Mouse (Mus musculus) hindbrain, embryonic 14.5 days (tissue): ENCODE results near the gene Nfib. TPM values are rescaled to one million over a fixed set of nuclear protein-coding genes. Genes with fewer than 3 reads are reported as not detected.
"Not testable (repeated sequence)": the region's sequence is repeated elsewhere in the genome, so short reads cannot be mapped to it uniquely, and the experiment has no call there.

Experiments
- ATAC-seq: fragments of 200-750 bp; cut with Nextera tagmentation; 2 replicates; pipeline ENCODE4 v1.8.0; 2017; ENCODE audit warnings: moderate number of reproducible peaks, mild to moderate bottlenecking, moderate TSS enrichment, moderate library complexity; ENCODE audit not compliant: low FRiP score
- DNase-seq: peaks from one replicate; pipeline ENCODE4 v3.0.0-alpha.2; 2015; ENCODE audit warnings: low spot score
- H3K27ac ChIP-seq: fragments of 300-500 bp; sonication (generic); 2 replicates; pipeline ENCODE4 v1.5.1; 2014; ENCODE audit warnings: mild to moderate bottlenecking, moderate library complexity
- H3K27me3 ChIP-seq: fragments of 300-500 bp; sonication (generic); 2 replicates; pipeline ENCODE4 v1.6.1; 2014; ENCODE audit warnings: mild to moderate bottlenecking, low read length, mixed read lengths; ENCODE audit not compliant: control insufficient read depth, insufficient read depth
- H3K36me3 ChIP-seq: fragments of 300-500 bp; sonication (generic); replicated peaks from 2 replicates; pipeline ENCODE4 v1.6.1; 2014; ENCODE audit not compliant: control insufficient read depth, insufficient read depth
- H3K4me1 ChIP-seq: fragments of 300-500 bp; sonication (generic); replicated peaks from 2 replicates; pipeline ENCODE4 v1.6.1; 2014; ENCODE audit warnings: antibody characterized with exemption, low read length, mixed read lengths; ENCODE audit not compliant: control insufficient read depth, insufficient read depth
- H3K4me2 ChIP-seq: fragments of 300-500 bp; sonication (generic); replicated peaks from 2 replicates; pipeline ENCODE4 v1.6.1; 2014; ENCODE audit warnings: mild to moderate bottlenecking, moderate library complexity
- H3K4me3 ChIP-seq: fragments of 300-500 bp; sonication (generic); replicated peaks from 2 replicates; pipeline ENCODE4 v1.5.1; 2014; ENCODE audit warnings: mild to moderate bottlenecking, low read length
- H3K9ac ChIP-seq: fragments of 300-500 bp; sonication (generic); 2 replicates; pipeline ENCODE4 v1.6.1; 2014
- H3K9me3 ChIP-seq: fragments of 300-500 bp; sonication (generic); 2 replicates; pipeline ENCODE4 v1.6.1; 2016; ENCODE audit warnings: low read length; ENCODE audit not compliant: control insufficient read depth
- WGBS: fragments of 180-500 bp; shearing (Covaris S2); extraction: QIAGEN DNeasy Blood & Tissue Kit; methylation state at CpG from one replicate; pipeline ENCODE4 v1.1.7; 2014; 5-methylcytosine and 5-hydroxymethylcytosine counted together
- polyA plus RNA-seq: library from polyadenylated mRNA; unstranded; fragments of >200 nt; fragmentation: Nextera tagmentation; extraction: Ambion mirVana; gene quantifications from 2 replicates; pipeline ENCODE4 v1.2.1, GENCODE M21; 2014

Gene Nfib
- polyA plus RNA-seq, 1 experiment from 2014 or later, result 90.8 TPM

DNA sequence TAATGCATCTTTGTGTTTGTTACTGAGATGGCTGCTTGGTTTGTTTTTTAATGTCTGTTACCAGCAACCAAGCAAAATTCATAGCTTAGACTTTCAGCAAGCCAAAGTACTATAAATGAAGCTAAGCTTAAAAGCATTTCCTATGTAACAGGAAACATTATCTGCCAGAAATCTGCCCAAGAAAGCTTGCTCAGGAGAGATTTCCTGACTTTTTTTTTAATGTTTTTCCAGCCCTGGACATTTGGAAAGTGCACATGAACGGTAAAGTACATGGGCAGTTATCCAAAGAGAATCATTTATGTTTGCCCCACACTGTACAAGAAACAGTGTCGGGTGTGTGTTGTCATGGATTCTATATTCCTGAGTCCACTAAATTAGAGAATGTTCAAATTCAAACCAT lies 429.6 kb downstream of the Nfib start:
- no peaks in the 10 kb centered on the region for H3K36me3 ChIP-seq
- H3K9ac ChIP-seq, result no peak overlapping the region
- WGBS, result 82% methylated on average over 2 of the region's 2 CpGs
- H3K27me3 ChIP-seq, result no peaks in the 10 kb centered on the region
- no peak overlapping the region for H3K4me3 ChIP-seq
- no peak for ATAC-seq
- no peak overlapping the region for H3K27ac ChIP-seq
- H3K4me2 ChIP-seq, result no peak overlapping the region
- H3K4me1 ChIP-seq, result peaks cover 10% of the 10 kb centered on the region; the same call in 1 of the 2 replicates
- H3K9me3 ChIP-seq, result no peaks in the 10 kb centered on the region
- no peak for DNase-seq

DNA sequence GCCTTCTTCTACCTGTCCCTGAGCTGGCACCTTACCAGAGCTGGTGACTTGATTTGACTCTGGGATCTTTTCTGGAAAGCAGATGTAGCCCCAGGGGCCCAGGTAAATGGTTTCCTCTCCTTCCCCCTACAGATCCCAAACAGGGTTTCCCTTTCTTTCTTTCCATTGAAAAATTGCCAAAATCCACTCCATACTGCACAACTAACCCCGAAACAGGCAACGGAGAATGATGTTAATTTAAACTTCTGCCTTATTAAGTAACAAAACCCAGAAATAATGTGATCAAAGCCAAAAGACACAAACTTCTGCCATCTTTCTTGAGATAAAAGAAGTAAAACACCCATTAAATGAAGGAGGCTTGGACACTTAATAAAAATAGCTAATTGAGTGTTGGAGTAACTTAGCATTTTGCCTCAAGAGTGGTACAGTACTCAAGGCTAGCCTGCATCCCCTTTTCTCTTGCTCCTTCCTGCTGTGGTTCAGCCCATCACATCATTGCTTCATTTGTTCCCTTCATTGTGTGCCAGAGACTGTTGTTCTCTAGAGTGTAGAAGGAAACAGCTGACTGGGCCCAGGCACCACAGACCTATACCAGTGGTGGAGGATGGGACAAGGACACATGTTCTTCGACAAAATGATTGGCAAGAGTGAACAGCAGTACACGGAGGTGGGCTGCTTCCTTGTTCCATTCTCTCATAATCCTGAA lies 432.3 kb downstream of the Nfib start:
- no peak overlapping the region for H3K9ac ChIP-seq
- peaks cover 11% of the 10 kb centered on the region; the same call in 1 of the 2 replicates for H3K4me1 ChIP-seq
- no peak for DNase-seq
- H3K36me3 ChIP-seq, result no peaks in the 10 kb centered on the region
- no peak overlapping the region for H3K27ac ChIP-seq
- 90% methylated on average over 4 of the region's 4 CpGs for WGBS
- no peak overlapping the region for H3K4me2 ChIP-seq
- no peaks in the 10 kb centered on the region for H3K9me3 ChIP-seq
- H3K4me3 ChIP-seq, result no peak overlapping the region
- ATAC-seq, result no peak
- no peaks in the 10 kb centered on the region for H3K27me3 ChIP-seq

DNA sequence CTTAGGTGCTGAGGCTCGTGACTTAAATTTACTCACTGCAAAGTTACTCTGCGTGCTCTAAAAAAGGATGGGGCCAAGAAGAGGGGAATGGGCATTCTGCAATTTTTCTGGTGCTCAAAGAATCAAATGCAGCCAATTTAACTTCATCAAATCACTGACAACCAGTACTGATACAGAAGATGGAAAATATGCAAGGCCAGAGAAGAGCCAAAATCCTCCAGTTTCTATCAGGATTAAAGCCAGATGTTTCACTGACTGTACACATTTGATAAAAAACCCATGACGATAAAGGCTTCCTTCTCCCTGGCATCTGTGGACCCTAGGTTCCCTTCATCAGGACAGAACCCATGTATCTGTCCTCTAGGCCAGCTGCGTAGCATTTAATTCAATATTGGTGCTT lies 433.5 kb downstream of the Nfib start:
- H3K4me1 ChIP-seq, result peaks cover 11% of the 10 kb centered on the region; the same call in 1 of the 2 replicates
- ATAC-seq, result no peak
- no peak overlapping the region for H3K27ac ChIP-seq
- no peaks in the 10 kb centered on the region for H3K27me3 ChIP-seq
- no peak overlapping the region for H3K4me3 ChIP-seq
- H3K9ac ChIP-seq, result no peak overlapping the region
- H3K9me3 ChIP-seq, result no peaks in the 10 kb centered on the region
- DNase-seq, result no peak
- H3K36me3 ChIP-seq, result no peaks in the 10 kb centered on the region
- WGBS, result 68% methylated on average over 4 of the region's 4 CpGs
- no peak overlapping the region for H3K4me2 ChIP-seq

DNA sequence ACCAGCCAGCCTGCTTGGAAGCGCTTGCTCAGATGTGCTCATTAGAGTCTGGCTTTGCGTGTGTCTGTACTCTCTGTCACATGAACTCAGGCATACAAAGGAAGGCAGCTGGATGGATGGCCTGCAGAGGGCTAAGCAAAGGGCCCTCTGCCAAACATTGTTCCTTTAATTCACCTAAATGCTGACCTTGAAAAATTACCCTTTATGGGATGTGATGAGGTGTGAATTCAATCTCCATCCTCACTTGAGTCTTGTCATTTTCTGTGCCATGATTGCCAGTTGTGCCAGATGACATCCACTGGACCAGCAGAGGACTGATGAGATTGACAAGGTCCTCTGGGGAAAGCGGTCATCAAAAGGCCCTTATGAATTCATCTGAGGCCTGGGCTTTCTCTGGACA lies 434.0 kb downstream of the Nfib start:
- H3K4me3 ChIP-seq, result no peak overlapping the region
- no peaks in the 10 kb centered on the region for H3K36me3 ChIP-seq
- H3K27ac ChIP-seq, result peak overlapping the region; percentile 20; the same call in 1 of the 2 replicates
- no peak for DNase-seq
- peak; percentile 64 for ATAC-seq
- H3K9me3 ChIP-seq, result no peaks in the 10 kb centered on the region
- H3K4me2 ChIP-seq, result no peak overlapping the region
- WGBS, result 37% methylated on average over 3 of the region's 3 CpGs
- H3K4me1 ChIP-seq, result peaks cover 11% of the 10 kb centered on the region; the same call in 1 of the 2 replicates
- no peak overlapping the region for H3K9ac ChIP-seq
- no peaks in the 10 kb centered on the region for H3K27me3 ChIP-seq

DNA sequence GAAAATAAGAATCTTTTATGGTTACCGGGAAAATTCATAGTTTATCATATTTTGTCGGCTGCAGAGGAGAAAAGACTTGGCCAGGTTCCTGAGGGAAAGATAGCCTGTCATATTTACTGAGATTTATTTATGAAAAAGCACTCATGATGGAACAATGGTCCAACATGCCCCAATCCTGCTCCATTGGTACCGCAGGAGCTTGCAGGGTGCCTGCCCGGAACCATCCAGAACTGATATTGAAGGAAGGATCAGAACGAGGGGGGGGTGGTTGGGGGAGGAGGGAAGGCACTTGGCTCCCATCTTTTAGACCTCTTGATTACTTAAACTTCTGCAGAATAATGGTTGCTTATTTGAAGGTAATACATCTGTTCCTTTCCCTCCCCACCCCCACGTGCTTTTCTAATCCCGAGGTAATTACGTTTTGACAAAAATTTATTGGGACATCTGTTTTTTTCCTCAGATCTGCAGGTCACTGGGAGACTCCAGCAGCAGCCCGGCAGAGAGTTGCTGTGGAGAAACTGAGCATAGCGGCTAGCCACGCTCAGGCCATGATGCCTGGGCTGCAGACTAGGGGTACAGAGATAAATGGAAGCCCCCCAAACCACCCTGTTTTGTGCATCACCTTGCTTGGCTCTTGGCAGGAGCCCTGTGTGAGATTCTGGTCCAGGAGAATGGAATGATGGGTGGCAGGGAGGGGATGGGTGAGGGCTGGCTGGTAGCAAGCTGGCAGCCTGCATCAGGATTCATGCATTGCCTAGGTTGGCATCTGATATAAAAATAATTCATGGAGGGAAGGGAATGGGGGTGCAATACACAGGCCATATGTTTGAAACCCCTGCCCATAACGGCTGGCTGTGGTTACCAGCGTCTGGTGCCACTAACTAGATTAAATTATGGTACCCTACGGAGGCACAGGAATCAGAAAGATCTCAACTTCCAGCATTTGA lies 437.4 kb downstream of the Nfib start:
- Histone ChIP-seq H3K9me3 (no peaks in the 10 kb centered on the region), H3K36me3 (no peaks in the 10 kb centered on the region), H3K27me3 (no peaks in the 10 kb centered on the region), H3K9ac (no peak overlapping the region), H3K4me2 (no peak overlapping the region), H3K27ac (0 out of 2 replicates have a peak overlapping the region, but pooled peaks have one; percentile 10), H3K4me3 (no peak overlapping the region), H3K4me1 (peaks cover 11% of the 10 kb centered on the region; the same call in 1 of the 2 replicates)
- ATAC-seq (0 out of 2 replicates have a peak, but pooled peaks have one; percentile 31), DNase-seq (no peak)
- WGBS, result 65% methylated on average over 14 of the region's 14 CpGs

DNA sequence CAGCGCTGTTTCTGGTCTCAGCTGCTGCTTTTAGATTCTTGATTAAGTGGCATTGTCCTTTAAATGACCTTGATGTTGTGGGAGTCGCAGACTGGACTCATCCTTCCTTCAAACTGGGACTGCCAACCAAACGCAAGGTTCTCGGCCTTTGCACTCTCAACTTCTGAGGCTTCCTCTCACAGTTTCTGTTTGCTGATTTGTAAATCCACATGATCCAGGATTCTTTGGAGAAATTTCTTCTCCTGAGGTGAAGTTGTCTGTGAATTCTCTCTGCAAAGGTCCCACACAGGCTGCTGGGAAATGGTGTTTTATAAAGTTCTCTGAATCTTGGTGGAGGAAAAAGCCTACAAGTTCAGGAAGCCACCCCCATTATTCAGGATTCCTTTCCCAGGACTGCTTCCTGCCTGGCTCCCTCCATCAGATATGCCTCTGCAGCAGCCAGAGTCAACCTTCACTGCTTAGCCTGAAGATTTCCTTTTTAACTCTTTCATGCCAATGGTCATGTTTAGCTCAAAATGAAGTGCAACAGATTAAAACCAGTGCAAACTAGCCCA lies 439.4 kb downstream of the Nfib start:
- no peaks in the 10 kb centered on the region for H3K27me3 ChIP-seq
- H3K36me3 ChIP-seq, result no peaks in the 10 kb centered on the region
- H3K4me2 ChIP-seq, result no peak overlapping the region
- no peak overlapping the region for H3K9ac ChIP-seq
- WGBS, result 56% methylated on average over 4 of the region's 4 CpGs
- H3K27ac ChIP-seq, result no peak overlapping the region
- DNase-seq, result no peak
- 0 out of 2 replicates have a peak, but pooled peaks cover 3% of the 10 kb centered on the region for H3K4me1 ChIP-seq
- ATAC-seq, result no peak
- H3K9me3 ChIP-seq, result no peaks in the 10 kb centered on the region
- H3K4me3 ChIP-seq, result no peak overlapping the region

DNA sequence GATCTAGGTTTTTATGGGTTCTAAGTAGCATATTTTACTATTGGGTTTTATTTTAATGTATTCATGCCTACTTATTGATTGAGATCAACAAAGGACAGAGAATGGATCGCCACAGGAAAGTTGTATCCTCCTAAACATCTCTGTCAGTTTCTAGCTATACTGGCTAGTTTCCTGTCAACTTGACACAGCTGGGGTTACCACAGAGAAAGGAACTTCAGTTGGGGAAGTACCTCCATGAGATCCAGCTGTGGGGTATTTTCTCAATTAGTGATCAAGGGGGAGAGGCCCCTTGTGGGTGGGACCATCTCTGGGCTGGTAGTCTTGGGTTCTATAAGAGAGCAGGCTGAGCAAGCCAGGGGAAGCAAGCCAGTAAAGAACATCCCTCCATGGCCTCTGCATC lies 447.0 kb downstream of the Nfib start:
- not testable (repeated sequence) for ATAC-seq, DNase-seq, H3K9me3 ChIP-seq, H3K9ac ChIP-seq, H3K27ac ChIP-seq, H3K27me3 ChIP-seq, H3K4me1 ChIP-seq, H3K36me3 ChIP-seq, H3K4me2 ChIP-seq, H3K4me3 ChIP-seq
- WGBS, result 91% methylated on average over 1 of the region's 1 CpGs

DNA sequence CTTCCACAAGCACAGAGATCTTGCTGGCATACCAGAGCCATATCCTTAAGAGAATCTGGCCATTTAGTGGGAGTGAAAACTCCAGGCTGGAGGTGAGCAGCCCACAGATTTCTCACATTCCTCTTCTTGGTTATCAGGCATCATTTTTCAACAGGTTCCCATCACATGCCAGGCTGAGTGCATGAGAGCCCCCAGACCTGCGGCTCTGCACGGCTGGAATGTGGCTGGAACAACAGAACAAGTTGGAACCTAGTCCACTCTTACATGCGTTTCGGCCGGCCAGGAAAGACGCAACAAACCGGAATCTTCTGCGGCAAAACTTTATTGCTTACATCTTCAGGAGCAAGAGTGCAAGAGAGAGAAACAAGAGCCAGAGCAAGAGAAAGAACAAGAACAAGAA lies 453.5 kb downstream of the Nfib start:
- Histone ChIP-seq H3K4me1 (peaks cover 7% of the 10 kb centered on the region; the same call in 1 of the 2 replicates), H3K9ac (no peak overlapping the region), H3K4me3 (no peak overlapping the region), H3K9me3 (no peaks in the 10 kb centered on the region), H3K4me2 (no peak overlapping the region), H3K27me3 (no peaks in the 10 kb centered on the region), H3K27ac (no peak overlapping the region), H3K36me3 (no peaks in the 10 kb centered on the region)
- 94% methylated on average over 8 of the region's 8 CpGs for WGBS
- DNase-seq (no peak), ATAC-seq (no peak)

DNA sequence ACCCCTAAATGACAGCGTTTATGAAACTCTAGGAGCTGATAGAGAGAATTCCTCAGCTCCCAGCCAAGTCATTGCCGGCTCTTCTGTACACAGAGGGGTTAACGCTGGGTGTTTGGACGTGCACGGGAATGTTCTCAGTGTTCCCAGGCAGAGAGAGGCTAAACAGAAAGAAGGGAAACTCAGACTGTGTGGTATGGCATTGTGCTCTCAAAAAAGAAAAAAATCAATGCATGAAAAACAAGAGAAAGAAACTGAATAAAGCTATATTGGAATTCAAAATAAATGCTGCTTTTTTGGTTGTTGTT lies 455.2 kb downstream of the Nfib start:
- peak overlapping the region; percentile 61 for H3K27ac ChIP-seq
- no peak overlapping the region for H3K4me2 ChIP-seq
- H3K9ac ChIP-seq, result no peak overlapping the region
- no peaks in the 10 kb centered on the region for H3K27me3 ChIP-seq
- ATAC-seq, result no peak
- DNase-seq, result no peak
- no peak overlapping the region for H3K4me3 ChIP-seq
- WGBS, result 48% methylated on average over 5 of the region's 5 CpGs
- H3K9me3 ChIP-seq, result no peaks in the 10 kb centered on the region
- H3K4me1 ChIP-seq, result peaks cover 7% of the 10 kb centered on the region; the same call in 1 of the 2 replicates
- H3K36me3 ChIP-seq, result no peaks in the 10 kb centered on the region
